Mouse (Mus musculus) gastrocnemius, postnatal 36 days (tissue): ENCODE measurements around the gene Tmem82. TPM values are rescaled to one million over a fixed set of nuclear protein-coding genes. Genes with fewer than 3 reads are reported as not detected.
A peak's percentile ranks its signal among the peaks of the same experiment; 100 is the strongest.

Experiments
- DNase-seq, 2 experiments: peaks; one replicate each; pipeline ENCODE4 v3.0.0; 2022
- intact Hi-C: fragments of 180-260 bp; cut with DNase I; formaldehyde crosslinking; loops from one replicate; pipeline ENCODE4 v1.15.1; 2025
- total RNA-seq, 2 experiments: library from RNA; stranded (reverse); gene quantifications; 2 replicates each; pipeline ENCODE4 v1.2.3; 2021

The Tmem82 gene
- total RNA-seq, 2 experiments from 2014 or later: 0.62 to 1.4 TPM

DNA sequence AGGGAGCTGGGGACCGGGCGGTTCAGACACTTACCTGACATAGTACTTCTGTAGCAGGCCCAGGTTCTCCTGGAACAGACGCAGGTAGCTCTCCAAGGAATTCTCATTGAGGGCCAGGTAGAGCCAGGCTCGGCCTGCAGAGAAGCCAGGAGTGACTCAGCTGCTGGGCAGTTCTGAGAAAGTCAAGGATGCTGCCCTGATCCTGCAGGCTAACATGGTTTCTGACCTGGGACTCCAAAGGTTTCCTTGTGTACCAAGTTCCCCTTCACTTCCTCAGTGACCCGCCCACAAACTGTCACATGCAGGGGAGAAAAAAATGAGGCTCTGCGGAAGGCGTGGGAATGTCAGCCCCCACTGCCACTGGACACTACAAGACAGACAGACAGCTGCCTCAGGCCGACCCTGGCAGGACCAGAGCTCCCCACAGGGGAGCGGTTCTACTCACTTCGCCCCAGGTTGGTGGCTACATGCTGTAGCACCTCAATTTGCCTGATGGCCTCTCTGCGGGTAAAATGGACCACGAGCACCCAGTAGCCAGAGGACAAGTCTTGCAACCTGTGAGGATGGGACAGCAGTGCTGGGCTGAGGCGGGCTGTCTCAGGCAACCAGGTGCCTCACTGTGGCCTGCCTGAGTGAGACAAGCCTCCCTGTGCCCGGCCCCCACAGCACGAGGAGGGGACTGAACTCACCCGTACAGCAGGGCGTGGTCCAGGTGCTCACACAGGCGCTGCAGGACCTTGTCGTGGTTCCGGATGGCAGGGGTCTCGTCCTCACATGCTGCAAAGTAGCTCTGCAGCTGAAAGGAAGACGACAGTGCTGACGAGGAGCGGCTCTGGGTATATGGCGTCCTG is 23.8 kb upstream of the Tmem82 start:
- no peak for DNase-seq
- intact Hi-C loops: no loop called here

DNA sequence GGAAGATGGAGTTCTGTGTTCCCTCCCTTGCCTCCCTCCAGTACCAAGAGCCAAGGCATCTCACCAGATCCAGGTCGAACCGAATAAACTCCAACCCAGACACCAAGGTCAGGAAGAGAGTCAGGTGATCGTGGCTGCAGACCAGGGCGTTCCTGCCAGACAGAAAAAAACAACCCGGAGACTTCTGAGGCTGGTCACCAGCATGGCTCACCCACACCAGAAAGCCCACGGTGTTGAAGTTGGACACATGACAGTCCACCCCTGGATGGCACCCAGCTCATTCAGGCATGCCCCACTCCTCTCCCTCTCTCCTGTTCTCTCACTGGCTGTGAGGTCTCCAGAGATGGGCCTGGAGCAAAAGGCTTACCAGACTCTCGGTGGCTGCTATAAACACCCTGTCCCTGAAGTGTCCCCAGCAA is 22.9 kb upstream of the Tmem82 start:
- peak in 1 of 2 experiments; percentile 41 for DNase-seq
- intact Hi-C loops: no loop called here

GRCm38 (mm10) chr4:141639474-141639873 is 21.0 kb upstream of the Tmem82 start:
- intact Hi-C loops: no loop called here
- no peak for DNase-seq

- DNase-seq: no peak
- intact Hi-C loops: no loop called here
These were observed 18.3 kb upstream of the Tmem82 start for GRCm38 (mm10) chr4:141636693-141637092.

DNA sequence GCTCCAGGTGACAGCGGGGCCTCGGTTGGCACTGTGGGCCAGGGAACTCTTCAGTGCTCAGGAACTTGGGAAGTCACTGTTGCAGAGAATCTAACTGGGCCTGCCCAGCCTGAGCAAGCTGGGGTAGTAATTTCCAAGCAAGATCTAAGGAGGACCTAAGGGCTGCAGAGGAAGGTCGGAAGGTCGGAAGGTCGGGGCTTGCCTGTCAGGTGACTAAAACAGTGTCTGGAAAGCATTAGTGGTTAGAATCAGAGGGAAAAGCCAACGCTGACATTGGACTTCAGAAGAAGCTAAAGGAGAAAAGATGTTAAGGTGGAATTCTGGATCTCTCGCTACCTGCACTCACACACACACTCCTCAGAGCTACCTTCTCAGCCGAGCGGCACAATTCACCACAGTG is 17.6 kb upstream of the Tmem82 start:
- intact Hi-C loops: no loop called here
- no peak for DNase-seq

GRCm38 (mm10) chr4:141632111-141632873 is 13.9 kb upstream of the Tmem82 start:
- intact Hi-C loops: no loop called here
- DNase-seq: no peak

DNA sequence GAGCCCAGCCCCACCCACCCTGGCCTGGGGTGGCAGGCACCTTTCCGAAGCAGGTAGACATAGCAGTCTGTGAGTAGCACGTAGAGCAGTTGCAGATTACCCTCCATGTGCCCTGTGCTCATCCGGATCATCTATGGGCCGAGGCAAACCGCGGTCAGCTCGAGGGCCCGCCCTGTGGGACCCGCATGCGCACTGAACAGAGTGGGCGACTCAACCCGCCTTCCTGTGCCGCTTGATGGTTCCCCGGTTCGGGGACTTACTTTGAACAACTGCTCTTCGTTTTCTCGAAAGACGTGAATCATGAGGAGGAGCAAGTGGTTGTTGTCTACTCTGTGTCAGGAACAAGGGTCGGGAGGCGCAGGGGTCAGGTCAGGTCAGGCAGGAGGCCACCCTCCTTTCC is 12.8 kb upstream of the Tmem82 start:
- intact Hi-C loops: no loop called here
- no peak for DNase-seq

GRCm38 (mm10) chr4:141630021-141630420 is 11.6 kb upstream of the Tmem82 start:
- intact Hi-C loops: no loop called here
- no peak for DNase-seq

GRCm38 (mm10) chr4:141628661-141629060 is 10.2 kb upstream of the Tmem82 start:
- DNase-seq: no peak
- intact Hi-C loops: no loop called here

DNA sequence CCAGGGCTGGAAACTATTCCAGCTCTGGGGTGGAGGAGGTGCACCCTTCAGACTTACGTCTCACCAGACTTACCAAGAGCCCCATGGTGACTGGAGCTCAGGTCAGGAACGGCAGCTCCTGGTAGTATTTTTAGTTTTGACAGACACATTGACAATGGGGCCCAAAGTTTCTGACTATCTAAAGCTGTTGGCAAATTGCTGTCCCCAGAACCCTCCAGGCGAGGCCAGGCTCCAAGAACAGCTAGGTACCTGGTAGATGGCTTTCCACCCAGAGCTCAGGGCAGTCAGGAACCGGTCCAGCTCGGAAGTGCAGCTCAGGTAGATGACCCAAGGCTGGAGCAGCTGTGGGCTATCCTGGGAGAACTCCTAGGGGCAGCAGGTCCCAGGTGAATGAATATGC is 9.1 kb upstream of the Tmem82 start:
- intact Hi-C loops: no loop called here
- DNase-seq: no peak

DNA sequence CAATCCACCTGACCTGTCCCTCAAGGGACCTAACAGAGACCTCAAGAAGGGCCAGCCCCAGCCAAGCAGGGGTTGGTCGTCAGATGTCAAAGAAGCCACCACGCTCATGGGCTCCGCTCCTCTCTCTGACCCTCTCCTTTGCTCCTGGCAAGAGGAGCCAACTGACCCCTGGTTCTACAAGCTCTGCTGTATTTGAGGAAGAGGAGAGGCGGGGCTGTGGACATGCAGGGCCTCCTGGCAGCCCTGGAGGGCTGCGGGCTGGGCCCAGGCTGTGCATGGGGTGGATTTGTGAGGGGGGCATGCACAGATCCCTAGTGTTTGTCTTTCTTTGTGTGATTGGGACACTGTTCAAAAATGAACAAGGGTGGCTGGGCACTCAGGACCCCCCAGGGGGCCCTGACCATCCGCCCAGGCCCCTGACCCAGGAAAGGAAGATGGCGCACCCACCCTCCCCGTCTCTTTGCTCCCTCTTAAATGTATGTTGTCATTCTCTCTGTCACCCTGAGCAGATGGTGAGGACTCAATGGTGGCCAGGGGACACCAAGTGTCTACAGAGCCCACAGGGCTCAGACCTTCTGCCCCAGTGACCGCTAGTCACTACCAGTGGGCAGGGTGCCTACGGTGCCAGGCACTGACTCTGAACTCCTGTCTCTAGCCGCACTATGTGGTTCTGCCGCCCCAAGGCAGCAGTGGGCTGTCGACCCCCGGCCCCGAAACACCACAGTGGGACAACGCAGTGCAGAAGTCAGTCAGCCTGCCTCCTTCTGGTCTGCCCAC is 7.5 kb upstream of the Tmem82 start:
- intact Hi-C loops: no loop called here

DNA sequence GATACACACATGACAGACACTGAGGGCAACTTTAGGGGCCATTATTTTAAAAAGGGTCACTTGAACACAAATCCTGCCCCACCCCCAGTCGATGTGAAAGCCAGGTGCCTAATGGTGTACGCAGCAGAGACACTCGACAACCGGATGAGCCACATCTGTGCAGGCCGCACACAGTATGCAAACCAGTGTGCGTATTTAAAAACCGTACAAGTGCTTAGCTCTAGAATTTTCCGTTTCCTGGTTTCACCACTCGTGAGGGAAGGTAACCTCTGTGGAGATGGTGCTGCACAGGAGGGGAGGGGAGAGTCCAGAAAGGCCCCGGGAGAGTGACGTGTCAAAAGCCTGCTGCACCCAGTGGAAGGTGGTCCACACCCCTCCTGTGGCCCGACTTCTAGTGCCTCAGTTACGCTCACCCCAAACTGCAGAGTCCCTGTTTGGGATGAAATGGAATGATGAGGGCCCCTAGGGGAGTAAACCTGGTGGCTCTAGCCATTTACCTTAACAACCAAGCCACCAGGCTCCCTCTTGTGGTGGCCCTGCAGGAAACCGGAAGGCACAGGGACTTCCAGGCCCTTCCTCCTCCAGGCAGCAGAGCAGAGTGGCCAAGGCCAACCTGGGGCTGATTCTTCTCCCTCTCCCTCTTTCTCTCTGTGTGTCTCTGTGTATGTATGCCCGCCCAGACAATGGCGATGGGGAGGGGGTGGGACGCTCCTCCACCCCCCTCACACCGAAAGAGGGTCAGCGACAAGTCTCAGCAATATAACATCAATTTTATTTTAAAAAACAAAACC is 6.7 kb upstream of the Tmem82 start:
- no peak for DNase-seq
- intact Hi-C loops: no loop called here

More for the DNA sequence above, 7.5 kb upstream of the Tmem82 start:
- DNase-seq: no peak

GRCm38 (mm10) chr4:141624134-141624533 is 5.7 kb upstream of the Tmem82 start:
- no peak for DNase-seq
- intact Hi-C loops: no loop called here

DNA sequence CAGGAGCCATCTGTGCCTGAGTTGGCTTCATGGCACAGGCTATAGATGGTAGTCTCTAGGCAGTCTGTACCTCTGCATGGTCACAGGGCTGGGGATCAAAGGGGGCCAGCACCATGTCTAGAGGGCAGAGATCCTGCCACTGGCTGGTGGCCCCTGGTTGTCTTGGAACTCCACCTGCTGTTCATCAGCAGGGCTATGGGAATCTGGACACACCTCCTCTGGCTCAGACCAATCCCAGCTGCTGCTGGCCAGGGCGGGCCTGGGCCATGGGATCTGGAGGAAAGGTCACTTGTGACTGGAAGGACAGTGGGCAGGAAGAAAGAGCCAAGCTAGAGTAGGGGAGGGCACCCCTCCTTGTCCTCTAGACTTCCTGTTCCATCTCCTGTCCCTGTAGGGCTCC is 5.2 kb upstream of the Tmem82 start, which contains the start of gene Slc25a34:
Gene Slc25a34 (minus strand): TSS at position 156 of the 400 bp plus-strand sequence.
- DNase-seq: peak; percentile 52 to 76
- intact Hi-C loops: no loop called here

DNA sequence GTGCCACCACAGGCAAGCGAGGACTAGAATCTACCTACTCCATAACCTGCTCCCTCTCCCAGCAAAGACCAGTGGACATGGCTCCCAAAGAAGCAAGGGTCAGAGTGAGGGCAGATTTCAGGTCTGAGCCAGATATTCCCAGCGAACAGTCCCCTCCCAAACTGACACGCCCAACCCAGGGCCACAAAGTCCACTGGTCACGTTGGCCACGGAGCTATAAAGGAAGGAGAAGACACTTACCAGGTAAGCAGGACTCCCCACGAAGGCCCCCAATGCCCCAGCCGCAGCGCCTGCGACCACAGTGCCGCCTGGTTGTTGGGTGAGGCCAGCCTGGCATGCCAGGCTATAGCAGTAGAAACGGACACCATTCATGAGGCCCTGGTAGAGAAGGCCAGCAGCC is 4.6 kb upstream of the Tmem82 start:
- no peak for DNase-seq
- intact Hi-C loops: no loop called here

- no peak for DNase-seq
These were observed 4.1 kb upstream of the Tmem82 start for GRCm38 (mm10) chr4:141622580-141622979.

GRCm38 (mm10) chr4:141622091-141622490 is 3.7 kb upstream of the Tmem82 start:
- intact Hi-C loops: no loop called here
- DNase-seq: no peak

More at GRCm38 (mm10) chr4:141622580-141622979, 4.1 kb upstream of the Tmem82 start:
- intact Hi-C loops: no loop called here

GRCm38 (mm10) chr4:141621297-141621696 is 2.9 kb upstream of the Tmem82 start:
- intact Hi-C loops: no loop called here
- DNase-seq: no peak

GRCm38 (mm10) chr4:141619299-141619883 is 958 bp upstream of the Tmem82 start:
- DNase-seq: no peak
- intact Hi-C loops: loop anchor here (5.0 kb wide), 2 partner anchors 233 to 338 kb away; no protein-coding TSS in a partner anchor
